Mouse (Mus musculus) brain, adult 2 months (tissue): ENCODE data around the gene Pxdn.

ENCODE experiments used
- DNase-seq: peaks from one replicate; pipeline ENCODE4 v3.0.0; 2011; ENCODE audit warnings: low read depth, low spot score

The Pxdn gene

DNA sequence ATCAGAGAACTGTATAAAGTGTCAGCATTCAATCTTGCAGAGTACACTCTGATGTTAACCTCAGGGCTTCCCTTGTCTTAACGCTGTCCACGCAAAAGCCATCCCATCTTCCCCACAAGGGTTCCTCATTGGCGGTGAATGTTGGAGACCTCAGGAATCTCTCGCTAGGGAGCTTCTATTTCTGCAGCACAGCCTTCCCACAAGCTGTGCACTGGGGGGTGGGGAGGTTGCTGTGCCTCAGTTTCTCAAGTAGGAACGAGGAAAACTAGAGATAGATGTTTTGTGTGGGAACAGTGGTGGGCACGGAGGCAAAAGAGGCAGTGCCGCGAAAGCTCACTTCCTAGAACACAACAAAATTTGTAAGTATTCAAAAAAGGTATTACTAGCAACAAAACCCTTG lies at the start of gene Pxdn:
Gene Pxdn, plus strand, starts transcription at position 301 of the 400 bp plus-strand sequence.
- DNase-seq, result no peak

DNA sequence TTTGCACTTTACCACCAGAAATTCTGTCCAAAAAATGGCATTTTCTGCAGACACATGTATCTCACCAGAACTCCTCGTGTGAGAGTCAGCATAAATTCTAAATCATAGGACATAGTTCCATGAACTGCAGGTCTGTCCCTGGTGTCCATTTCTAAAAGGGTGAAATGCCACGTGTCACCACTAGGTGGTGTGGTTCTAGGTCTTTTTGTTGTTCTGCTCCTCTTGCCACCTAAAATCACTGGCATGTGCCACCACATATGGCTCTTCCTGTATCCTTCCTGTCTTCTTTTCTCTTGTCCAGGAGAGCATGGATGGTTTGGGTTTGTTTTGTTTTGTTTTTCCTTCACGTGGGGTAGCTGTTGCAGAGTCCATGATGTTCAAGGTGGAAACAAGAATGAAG lies 42.7 kb upstream of the Pxdn start:
- peak; percentile 76 for DNase-seq

GRCm38 (mm10) chr12:29897533-29898085 lies 39.8 kb upstream of the Pxdn start:
- no peak for DNase-seq

GRCm38 (mm10) chr12:29904101-29904874 lies 33.1 kb upstream of the Pxdn start:
- DNase-seq, result peak; percentile 66

- peak; percentile 81 for DNase-seq
These were observed 30.4 kb upstream of the Pxdn start for GRCm38 (mm10) chr12:29907056-29907455.

DNA sequence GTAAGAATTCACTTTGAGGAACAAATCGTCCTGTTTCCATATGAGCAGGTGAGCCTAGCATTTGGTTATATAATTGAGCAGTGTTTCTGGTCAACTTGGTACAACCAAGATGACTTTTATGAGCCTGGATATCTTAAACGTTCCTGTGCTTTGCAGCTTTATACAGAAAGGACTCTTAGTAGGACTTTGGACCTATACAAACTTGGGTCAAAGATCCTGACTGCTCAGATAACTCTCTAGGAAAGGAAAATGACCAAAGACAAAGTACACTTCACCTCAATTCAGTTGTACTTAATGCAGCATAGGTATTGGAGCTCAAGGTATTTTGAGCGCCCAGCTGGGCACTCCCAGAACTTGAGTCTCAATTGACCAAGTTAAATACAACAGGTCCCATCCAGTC lies 21.3 kb upstream of the Pxdn start:
- no peak for DNase-seq

GRCm38 (mm10) chr12:29916807-29917206 lies 20.6 kb upstream of the Pxdn start:
- DNase-seq, result peak; percentile 64

DNA sequence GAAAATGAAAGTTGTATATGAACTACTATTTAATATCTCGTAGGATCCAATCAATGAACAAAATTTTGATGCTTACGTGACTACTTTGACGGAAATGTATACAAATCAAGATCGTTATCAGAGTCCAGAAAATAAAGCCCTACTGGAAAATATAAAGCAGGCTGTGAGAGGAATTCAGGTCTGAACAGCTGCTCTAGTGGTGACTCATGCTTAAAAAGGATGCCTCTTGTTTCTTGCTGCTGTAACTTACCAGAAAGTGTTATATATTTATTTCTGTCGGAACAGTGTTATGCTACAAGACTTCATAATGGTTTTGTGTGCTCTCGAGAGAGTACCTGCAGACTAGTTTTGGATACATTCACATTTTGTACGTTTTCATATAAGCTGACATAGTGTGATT lies 17.1 kb upstream of the Pxdn start:
- peak; percentile 81 for DNase-seq

DNA sequence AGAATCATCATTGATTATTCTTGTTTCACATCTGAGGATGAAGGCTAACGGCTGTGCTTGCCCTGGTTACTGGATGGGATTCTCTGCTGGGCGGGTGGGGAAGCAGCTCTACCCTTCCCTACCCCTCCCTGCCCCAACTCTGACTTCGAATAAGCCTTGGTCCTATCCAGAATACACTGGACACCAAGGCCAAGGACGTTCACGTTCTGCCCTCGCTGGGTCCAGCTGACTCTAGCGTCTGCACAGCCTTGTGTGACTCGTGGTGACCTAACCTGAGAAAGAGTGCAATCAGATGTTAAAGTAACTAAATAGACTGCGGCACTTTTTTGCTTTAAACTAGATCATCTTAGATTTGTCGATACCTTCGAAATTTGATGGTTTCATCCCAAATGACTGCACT lies 15.9 kb upstream of the Pxdn start:
- DNase-seq, result no peak

- DNase-seq, result peak; percentile 74
These were observed 10.5 kb upstream of the Pxdn start for GRCm38 (mm10) chr12:29926896-29927295.

DNA sequence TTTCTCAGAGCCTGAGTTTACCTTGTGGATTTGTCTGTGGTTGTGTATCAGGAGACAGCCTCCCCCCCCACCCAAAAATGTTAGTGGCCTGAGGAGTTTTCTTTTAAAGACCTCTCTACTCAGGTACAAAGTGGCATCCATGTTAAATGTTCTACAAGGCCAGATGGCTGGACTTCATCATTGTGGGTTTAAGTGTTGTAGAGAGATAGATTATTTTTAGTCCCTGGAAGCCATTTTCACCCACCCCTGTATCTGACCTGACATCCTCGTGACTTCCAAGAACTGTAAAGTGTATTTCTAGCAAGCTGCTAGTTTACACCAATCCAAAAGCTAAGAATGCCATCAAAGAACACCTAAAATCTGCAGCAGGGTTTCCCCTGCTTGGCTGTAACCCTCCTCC lies 6.8 kb upstream of the Pxdn start:
- no peak for DNase-seq

DNA sequence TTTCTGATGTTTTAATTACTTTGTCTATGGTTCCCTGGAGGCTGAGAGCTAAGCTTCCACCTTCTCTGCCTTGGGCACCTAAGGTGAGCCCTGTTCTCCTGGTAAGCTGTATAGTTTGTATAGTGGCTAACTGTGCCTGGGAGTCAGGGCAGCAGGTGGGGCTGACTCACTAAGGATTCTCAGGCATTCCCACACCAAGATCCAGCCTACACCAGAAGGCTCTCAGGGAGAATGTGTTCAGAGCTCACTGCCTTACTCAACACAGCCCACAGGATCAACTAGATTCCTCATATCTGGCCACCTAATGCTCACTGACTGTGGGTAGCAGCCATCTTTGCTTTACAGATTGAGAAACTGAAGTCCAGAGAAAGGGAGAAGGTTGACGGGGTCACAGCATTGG lies 4.5 kb upstream of the Pxdn start:
- peak; percentile 81 for DNase-seq

GRCm38 (mm10) chr12:29933501-29933900 lies 3.9 kb upstream of the Pxdn start:
- no peak for DNase-seq

DNA sequence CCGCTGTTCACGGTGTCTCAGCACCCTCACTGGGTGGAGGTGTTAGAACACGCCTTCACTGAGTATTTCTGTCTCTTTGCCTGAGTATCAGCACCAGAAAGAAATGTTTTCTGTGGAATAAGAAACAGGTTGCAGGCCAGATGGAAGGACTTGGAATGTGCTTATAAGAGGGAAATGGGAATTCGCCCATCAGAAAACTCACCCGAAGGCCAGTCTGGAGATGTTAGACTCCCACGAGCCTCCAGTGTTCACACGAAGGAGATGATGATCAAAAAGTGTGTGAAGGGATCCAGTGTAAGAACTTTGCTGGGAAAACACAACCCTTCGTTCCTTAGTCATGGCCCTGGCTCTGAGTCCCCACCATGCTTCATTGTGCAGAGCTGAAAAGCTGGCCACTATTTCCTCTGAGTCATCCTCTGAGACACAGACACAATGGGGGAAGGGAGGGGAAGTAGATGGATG lies 3.3 kb upstream of the Pxdn start:
- DNase-seq, result peak; percentile 92

DNA sequence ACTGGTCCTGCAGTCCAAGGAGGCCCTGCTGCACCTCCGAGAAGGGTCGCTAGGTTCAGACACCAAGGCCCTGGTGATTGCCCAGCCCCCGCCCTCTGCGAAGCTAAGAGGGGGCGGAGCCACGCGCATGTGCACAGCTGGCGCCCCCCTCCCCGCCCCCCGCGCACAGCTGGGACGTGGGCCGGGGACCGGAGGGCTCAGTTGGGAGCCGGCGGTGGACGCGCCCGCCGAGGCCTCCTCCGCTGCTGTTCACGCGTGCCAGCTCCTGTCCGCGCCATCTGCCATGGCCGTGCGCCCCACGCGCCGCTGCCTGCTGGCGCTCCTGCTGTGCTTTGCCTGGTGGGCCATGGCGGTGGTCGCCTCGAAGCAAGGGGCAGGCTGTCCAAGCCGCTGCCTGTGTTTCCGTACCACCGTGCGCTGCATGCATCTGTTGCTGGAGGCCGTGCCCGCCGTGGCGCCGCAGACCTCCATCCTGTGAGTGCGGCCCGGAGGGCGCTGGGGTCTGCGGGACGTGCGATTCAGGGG lies 505 bp downstream of the Pxdn start:
- DNase-seq, result peak; percentile 65

DNA sequence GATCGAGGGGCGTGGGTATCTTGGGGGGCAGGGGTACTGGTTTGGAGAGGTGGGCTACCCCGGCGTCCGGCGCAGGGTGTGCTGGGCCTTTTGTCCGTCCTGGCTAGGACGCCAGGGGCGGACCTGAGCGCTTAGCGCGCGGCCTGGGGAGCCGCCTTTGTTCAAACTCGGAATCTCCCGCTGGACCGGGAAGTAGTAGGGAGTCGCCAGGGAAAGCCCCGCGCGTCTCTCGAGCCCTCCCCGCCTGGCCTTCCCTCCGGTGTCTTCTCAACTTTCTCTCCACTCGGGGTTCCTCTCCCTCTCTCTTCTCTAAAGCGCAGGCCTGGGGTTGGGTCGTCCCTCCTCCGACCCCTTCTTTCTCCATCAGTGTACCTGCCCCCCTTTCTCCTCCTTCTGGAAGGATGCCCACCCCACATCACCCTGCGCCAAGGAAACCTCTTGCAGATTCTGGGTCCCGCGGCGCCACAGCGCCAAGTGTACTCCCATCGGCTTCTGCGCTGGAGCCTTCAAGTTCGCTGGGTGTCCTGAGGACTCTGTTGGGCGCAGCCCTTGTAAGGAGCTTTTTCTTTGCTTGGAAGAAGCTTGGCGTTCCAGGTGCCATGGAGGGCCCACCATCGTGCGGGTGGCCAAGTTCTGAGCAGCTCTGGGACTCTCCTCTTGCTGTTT lies 1.1 kb downstream of the Pxdn start:
- peak; percentile 69 for DNase-seq

- DNase-seq, result no peak
These were observed 1.9 kb downstream of the Pxdn start for GRCm38 (mm10) chr12:29939261-29939671.

DNA sequence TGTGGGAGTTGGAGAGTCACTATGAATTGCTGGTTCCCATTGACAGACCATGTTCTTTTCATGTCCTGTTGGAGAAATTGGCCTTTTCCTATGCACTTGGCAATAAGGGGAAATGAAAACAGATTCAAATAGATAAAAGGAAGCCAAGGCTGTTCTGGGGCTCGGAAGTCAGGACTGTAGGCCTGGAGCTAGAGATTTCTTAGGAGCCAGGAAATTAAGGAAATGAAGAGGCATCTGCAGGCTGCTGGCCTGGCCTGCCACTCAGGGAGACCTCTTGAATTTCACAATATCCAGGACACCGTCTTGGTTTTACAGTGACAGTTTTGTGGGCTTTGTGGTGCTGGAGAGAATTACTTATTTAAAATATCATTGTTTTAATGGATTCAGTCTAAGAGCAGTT lies 5.0 kb downstream of the Pxdn start:
- DNase-seq, result no peak

GRCm38 (mm10) chr12:29944650-29945049 lies 7.2 kb downstream of the Pxdn start:
- no peak for DNase-seq

GRCm38 (mm10) chr12:29945182-29945743 lies 7.9 kb downstream of the Pxdn start:
- no peak for DNase-seq

- no peak for DNase-seq
These were observed 13.6 kb downstream of the Pxdn start for GRCm38 (mm10) chr12:29951043-29951442.

- no peak for DNase-seq
These were observed 14.1 kb downstream of the Pxdn start for GRCm38 (mm10) chr12:29951485-29951884.
